Mouse (Mus musculus) small intestine, adult 2 months (tissue): ENCODE results near the gene Ptges3l.

ENCODE experiments used
- CTCF ChIP-seq: fragments of 200-500 bp; IDR thresholded peaks from 2 replicates; pipeline ENCODE4 v1.5.1; 2012; ENCODE audit warnings: low read depth, mild to moderate bottlenecking, control low read depth, inconsistent platforms, low read length, moderate library complexity, mixed read lengths; ENCODE audit not compliant: insufficient replicate concordance, insufficient read length; ENCODE audit errors: extremely low read depth
- POLR2A ChIP-seq: fragments of 200-500 bp; IDR thresholded peaks from 2 replicates; pipeline ENCODE4 v1.6.1; 2012; ENCODE audit warnings: low read depth, mild to moderate bottlenecking, control low read depth, inconsistent platforms, low read length, moderate library complexity

DNA sequence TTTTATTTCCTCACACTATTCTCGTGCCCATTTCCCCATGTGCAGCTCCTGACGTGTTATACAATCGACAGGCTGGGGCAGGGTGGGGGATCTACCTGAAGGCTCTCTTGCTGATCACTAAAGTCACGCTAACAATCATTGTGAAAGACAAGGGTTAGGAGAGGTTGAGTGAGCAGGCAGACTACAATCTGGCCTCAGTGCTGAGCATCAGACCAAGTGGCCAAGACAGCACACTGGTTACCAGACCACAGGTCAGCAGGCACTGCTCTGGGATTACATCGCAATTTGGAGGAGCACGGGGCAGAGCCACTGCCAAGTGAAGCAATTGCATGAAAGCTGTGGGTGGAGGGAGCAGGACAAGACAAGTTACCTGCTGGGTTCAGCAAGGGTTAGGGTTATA is 46.2 kb downstream of the Ptges3l start:
- TF ChIP-seq CTCF = no peak
- no peak for TF ChIP-seq POLR2A
